Mouse (Mus musculus): ENCODE measurements around the gene Vmn1r10. TPM values are rescaled to one million over a fixed set of nuclear protein-coding genes. Genes with fewer than 3 reads are reported as not detected.

Vmn1r10 gene
- not detected in 2 replicates for polyA plus RNA-seq (2014; fragmentation: Nextera tagmentation; extraction: Ambion mirVana)

DNA sequence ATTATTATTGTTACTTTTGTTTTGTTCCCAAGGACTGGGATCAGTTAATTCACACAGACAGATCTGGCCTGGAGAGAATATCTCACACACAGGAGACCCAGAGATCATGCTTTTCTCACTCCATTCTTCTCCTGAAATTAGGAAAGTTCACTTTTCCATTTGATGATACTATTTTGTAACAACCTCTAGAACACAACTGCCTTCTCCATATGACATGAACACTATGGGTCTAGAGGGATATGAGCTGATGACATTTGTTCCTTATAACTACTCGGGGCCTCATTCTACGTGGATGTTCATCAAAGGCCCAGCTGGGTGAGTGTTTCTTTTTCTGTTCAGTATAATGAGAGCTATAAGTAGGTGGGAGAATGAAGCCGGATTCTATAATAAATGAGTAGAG is at the start of gene Vmn1r10:
Gene Vmn1r10, plus strand, starts transcription at position 301 of the 400 bp plus-strand sequence.
- ATAC-seq (ENCODE audit: low FRiP score, low TSS enrichment) (no peak), DNase-seq (no peak)
- no peak within 1 kb of the TSS for H3K4me3 ChIP-seq (replicated peaks; ENCODE audit: low read depth, low read length)
- H3K9me3 ChIP-seq (ENCODE audit: control insufficient read depth, low read length), result no peaks in the 10 kb centered on the region
- H3K4me2 ChIP-seq (ENCODE audit: low read length), result no peak within 1 kb of the TSS
- no peaks in the 10 kb centered on the region for H3K36me3 ChIP-seq (ENCODE audit: control insufficient read depth, insufficient read depth, low read length)
- no peaks in the 10 kb centered on the region for H3K4me1 ChIP-seq (ENCODE audit: control insufficient read depth, insufficient read depth, low read length)
- H3K27ac ChIP-seq (replicated peaks; ENCODE audit: low read depth, low read length), result no peak within 1 kb of the TSS
- H3K9ac ChIP-seq (replicated peaks; ENCODE audit: low read length), result no peak within 1 kb of the TSS
- WGBS, result 89% methylated on average over 3 of the region's 3 CpGs
- H3K27me3 ChIP-seq (ENCODE audit: control insufficient read depth, insufficient read depth, low read length), result no peaks in the 10 kb centered on the region

DNA sequence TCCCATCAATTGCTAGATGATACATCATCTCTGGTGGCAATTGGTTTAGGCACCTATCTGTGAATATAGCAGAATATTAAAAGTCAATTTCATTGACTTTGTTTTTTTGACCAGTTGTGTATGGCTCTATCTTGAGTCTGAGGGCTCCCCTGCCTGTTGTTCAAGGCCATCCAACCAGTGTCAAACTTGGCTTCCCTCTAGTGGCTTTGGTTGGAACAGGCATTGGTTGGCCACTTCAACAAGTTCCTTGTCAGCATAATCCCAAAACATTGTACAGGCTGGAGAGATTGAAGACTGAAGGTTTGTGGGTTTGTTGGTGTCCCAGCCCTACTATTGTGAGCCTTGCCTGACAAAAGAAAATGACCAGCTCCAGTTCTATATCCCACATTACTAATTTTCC is 45.5 kb upstream of the Vmn1r10 start:
- ATAC-seq (ENCODE audit: low FRiP score, low TSS enrichment) (no peak), DNase-seq (no peak)
- H3K27ac ChIP-seq (replicated peaks; ENCODE audit: low read depth, low read length), result no peak overlapping the region
- no peaks in the 10 kb centered on the region for H3K4me1 ChIP-seq (ENCODE audit: control insufficient read depth, insufficient read depth, low read length)
- H3K27me3 ChIP-seq (ENCODE audit: control insufficient read depth, insufficient read depth, low read length), result no peaks in the 10 kb centered on the region
- no peaks in the 10 kb centered on the region for H3K36me3 ChIP-seq (ENCODE audit: control insufficient read depth, insufficient read depth, low read length)
- no peak overlapping the region for H3K4me3 ChIP-seq (replicated peaks; ENCODE audit: low read depth, low read length)
- H3K9ac ChIP-seq (replicated peaks; ENCODE audit: low read length), result no peak overlapping the region
- no peak overlapping the region for H3K4me2 ChIP-seq (ENCODE audit: low read length)
- no peaks in the 10 kb centered on the region for H3K9me3 ChIP-seq (ENCODE audit: control insufficient read depth, low read length)

- DNase-seq, result no peak
- H3K27ac ChIP-seq (replicated peaks; ENCODE audit: low read depth, low read length), result no peak within 1 kb of the TSS
- H3K4me1 ChIP-seq (ENCODE audit: control insufficient read depth, insufficient read depth, low read length), result no peaks in the 10 kb centered on the region
- 90% methylated on average over 2 of the region's 2 CpGs for WGBS
- no peak within 1 kb of the TSS for H3K4me2 ChIP-seq (ENCODE audit: low read length)
- H3K4me3 ChIP-seq (replicated peaks; ENCODE audit: low read depth, low read length), result no peak within 1 kb of the TSS
- no peaks in the 10 kb centered on the region for H3K9me3 ChIP-seq (ENCODE audit: control insufficient read depth, low read length)
- no peaks in the 10 kb centered on the region for H3K27me3 ChIP-seq (ENCODE audit: control insufficient read depth, insufficient read depth, low read length)
- H3K36me3 ChIP-seq (ENCODE audit: control insufficient read depth, insufficient read depth, low read length), result no peaks in the 10 kb centered on the region
- H3K9ac ChIP-seq (replicated peaks; ENCODE audit: low read length), result no peak within 1 kb of the TSS
- ATAC-seq (ENCODE audit: low FRiP score, low TSS enrichment), result no peak
These were observed 42.8 kb upstream of the Vmn1r10 start, which contains the start of gene Vmn1r9 for GRCm38 (mm10) chr6:57066487-57066886. Gene Vmn1r9, plus strand, starts transcription at chr6:57066787.

GRCm38 (mm10) chr6:57106358-57106757 is 2.9 kb upstream of the Vmn1r10 start:
- Histone ChIP-seq H3K27me3 (ENCODE audit: control insufficient read depth, insufficient read depth, low read length) (no peaks in the 10 kb centered on the region), H3K4me2 (ENCODE audit: low read length) (no peak overlapping the region), H3K27ac (replicated peaks; ENCODE audit: low read depth, low read length) (no peak overlapping the region), H3K36me3 (ENCODE audit: control insufficient read depth, insufficient read depth, low read length) (no peaks in the 10 kb centered on the region), H3K9me3 (ENCODE audit: control insufficient read depth, low read length) (no peaks in the 10 kb centered on the region), H3K4me1 (ENCODE audit: control insufficient read depth, insufficient read depth, low read length) (no peaks in the 10 kb centered on the region), H3K4me3 (replicated peaks; ENCODE audit: low read depth, low read length) (no peak overlapping the region), H3K9ac (replicated peaks; ENCODE audit: low read length) (no peak overlapping the region)
- ATAC-seq (ENCODE audit: low FRiP score, low TSS enrichment) (no peak), DNase-seq (peak; percentile 2)
- 73% methylated on average over 1 of the region's 1 CpGs for WGBS

DNA sequence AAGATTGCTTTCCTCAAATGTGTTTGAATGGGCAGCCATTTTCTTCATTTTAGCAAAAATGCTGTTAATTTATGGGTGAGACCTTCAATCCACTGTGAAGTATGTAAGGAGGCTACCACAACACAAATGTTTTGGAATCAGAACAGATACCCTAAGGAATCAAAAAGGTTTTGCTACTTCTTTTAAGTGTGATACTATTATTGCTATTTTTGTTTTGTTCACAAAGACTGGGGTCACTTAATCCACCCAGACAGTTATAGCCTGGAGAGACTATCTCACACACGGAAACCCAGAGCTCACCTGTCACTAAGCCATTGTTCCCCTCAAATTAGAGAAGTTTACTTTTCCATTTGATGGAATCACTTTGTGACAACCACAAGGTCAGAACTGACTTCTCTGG is 23.9 kb downstream of the Vmn1r10 start, which contains the start of gene Vmn1r11:
Gene Vmn1r11, plus strand, starts transcription at position 301 of the 400 bp plus-strand sequence.
- H3K27me3 ChIP-seq (ENCODE audit: control insufficient read depth, insufficient read depth, low read length), result no peaks in the 10 kb centered on the region
- no peaks in the 10 kb centered on the region for H3K9me3 ChIP-seq (ENCODE audit: control insufficient read depth, low read length)
- DNase-seq (no peak), ATAC-seq (ENCODE audit: low FRiP score, low TSS enrichment) (no peak)
- H3K9ac ChIP-seq (replicated peaks; ENCODE audit: low read length), result no peak within 1 kb of the TSS
- H3K36me3 ChIP-seq (ENCODE audit: control insufficient read depth, insufficient read depth, low read length), result no peaks in the 10 kb centered on the region
- H3K4me1 ChIP-seq (ENCODE audit: control insufficient read depth, insufficient read depth, low read length), result no peaks in the 10 kb centered on the region
- no peak within 1 kb of the TSS for H3K27ac ChIP-seq (replicated peaks; ENCODE audit: low read depth, low read length)
- no peak within 1 kb of the TSS for H3K4me2 ChIP-seq (ENCODE audit: low read length)
- 78% methylated on average over 1 of the region's 1 CpGs for WGBS
- H3K4me3 ChIP-seq (replicated peaks; ENCODE audit: low read depth, low read length), result no peak within 1 kb of the TSS

DNA sequence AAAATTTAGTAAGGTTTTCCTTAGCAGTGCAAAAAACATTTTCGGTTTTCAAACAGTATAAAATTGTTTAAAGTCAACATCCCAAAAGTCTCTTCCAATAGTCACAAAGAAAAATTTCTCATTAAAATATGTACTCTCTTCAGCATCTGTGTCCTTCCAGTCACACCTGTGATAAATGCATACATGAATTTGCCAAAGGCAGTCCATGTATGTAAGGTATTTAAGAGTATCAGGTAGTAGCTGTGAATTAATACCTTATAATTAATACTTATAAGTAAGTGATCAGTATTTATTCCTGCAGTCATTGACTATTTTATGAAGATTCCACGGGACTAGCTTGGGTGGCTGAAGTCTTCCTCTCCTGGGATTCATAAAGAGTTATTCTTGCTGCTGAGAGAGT is 47.4 kb downstream of the Vmn1r10 start, which contains the start of gene Vmn1r12:
Gene Vmn1r12, plus strand, starts transcription at position 301 of the 400 bp plus-strand sequence.
- WGBS, result 86% methylated on average over 2 of the region's 2 CpGs
- Histone ChIP-seq H3K9me3 (ENCODE audit: control insufficient read depth, low read length) (no peaks in the 10 kb centered on the region), H3K27ac (replicated peaks; ENCODE audit: low read depth, low read length) (no peak within 1 kb of the TSS), H3K36me3 (ENCODE audit: control insufficient read depth, insufficient read depth, low read length) (no peaks in the 10 kb centered on the region), H3K4me2 (ENCODE audit: low read length) (no peak within 1 kb of the TSS), H3K27me3 (ENCODE audit: control insufficient read depth, insufficient read depth, low read length) (no peaks in the 10 kb centered on the region), H3K4me1 (ENCODE audit: control insufficient read depth, insufficient read depth, low read length) (no peaks in the 10 kb centered on the region), H3K4me3 (replicated peaks; ENCODE audit: low read depth, low read length) (no peak within 1 kb of the TSS), H3K9ac (replicated peaks; ENCODE audit: low read length) (no peak within 1 kb of the TSS)
- DNase-seq (no peak), ATAC-seq (ENCODE audit: low FRiP score, low TSS enrichment) (no peak)

Other genes with a start within 250 kb of the Vmn1r10 start
- 198 and 204 TPM in 2 replicates for gene Nt5c3, start 185.5 kb upstream of the Vmn1r10 start, polyA plus RNA-seq (2014; fragmentation: Nextera tagmentation; extraction: Ambion mirVana)
- gene Vmn1r4, start 185.4 kb upstream of the Vmn1r10 start, polyA plus RNA-seq (2014; fragmentation: Nextera tagmentation; extraction: Ambion mirVana), result 0.46 and 0.93 TPM in 2 replicates
- gene Vmn1r5, start 139.2 kb upstream of the Vmn1r10 start, polyA plus RNA-seq (2014; fragmentation: Nextera tagmentation; extraction: Ambion mirVana), result not detected in 2 replicates
- gene Vmn1r6, start 112.2 kb upstream of the Vmn1r10 start, polyA plus RNA-seq (2014; fragmentation: Nextera tagmentation; extraction: Ambion mirVana), result not detected in 2 replicates
- gene Vmn1r7, start 84.1 kb upstream of the Vmn1r10 start, polyA plus RNA-seq (2014; fragmentation: Nextera tagmentation; extraction: Ambion mirVana), result not detected in 2 replicates
- not detected in 2 replicates for gene Vmn1r8, start 77.2 kb upstream of the Vmn1r10 start, polyA plus RNA-seq (2014; fragmentation: Nextera tagmentation; extraction: Ambion mirVana)
- not detected in 2 replicates for gene Vmn1r9, start 42.7 kb upstream of the Vmn1r10 start, polyA plus RNA-seq (2014; fragmentation: Nextera tagmentation; extraction: Ambion mirVana)
- gene Vmn1r11, start 24.0 kb downstream of the Vmn1r10 start, polyA plus RNA-seq (2014; fragmentation: Nextera tagmentation; extraction: Ambion mirVana), result not detected in 2 replicates
- not detected in 2 replicates for gene Vmn1r12, start 47.5 kb downstream of the Vmn1r10 start, polyA plus RNA-seq (2014; fragmentation: Nextera tagmentation; extraction: Ambion mirVana)
- gene Vmn1r13, start 93.8 kb downstream of the Vmn1r10 start, polyA plus RNA-seq (2014; fragmentation: Nextera tagmentation; extraction: Ambion mirVana), result not detected in 2 replicates
- not detected in 2 replicates for gene Vmn1r14, start 122.2 kb downstream of the Vmn1r10 start, polyA plus RNA-seq (2014; fragmentation: Nextera tagmentation; extraction: Ambion mirVana)
- not detected in 2 replicates for gene Vmn1r15, start 148.5 kb downstream of the Vmn1r10 start, polyA plus RNA-seq (2014; fragmentation: Nextera tagmentation; extraction: Ambion mirVana)
- gene Vmn1r16, start 220.0 kb downstream of the Vmn1r10 start, polyA plus RNA-seq (2014; fragmentation: Nextera tagmentation; extraction: Ambion mirVana), result not detected in 2 replicates